Mouse (Mus musculus): ENCODE measurements around the gene Entpd3. TPM values are rescaled to one million over a fixed set of nuclear protein-coding genes. Genes with fewer than 3 reads are reported as not detected.

Gene Entpd3
- polyA plus RNA-seq (2015; fragmentation: Nextera tagmentation; extraction: Ambion mirVana), result 4.5 and 4.7 TPM in 2 replicates

GRCm38 (mm10) chr9:120539662-120540251 lies at the start of gene Entpd3:
TSS of gene Entpd3 (plus strand) at chr9:120539818.
- peak; percentile 68 for ATAC-seq
- Histone ChIP-seq H3K9ac (ENCODE audit: low read depth, low read length) (peak within 1 kb of the TSS; percentile 73), H3K4me1 (ENCODE audit: control insufficient read depth, insufficient read depth, low read depth, low read length) (peaks cover 7% of the 10 kb centered on the region; the same call in 1 of the 2 replicates), H3K27ac (ENCODE audit: low read depth, low read length) (no peak within 1 kb of the TSS), H3K4me2 (ENCODE audit: low read length) (peak within 1 kb of the TSS; percentile 89), H3K9me3 (ENCODE audit: control insufficient read depth, low read length) (no peaks in the 10 kb centered on the region), H3K36me3 (ENCODE audit: control insufficient read depth, insufficient read depth, low read length) (no peaks in the 10 kb centered on the region), H3K4me3 (ENCODE audit: low read length) (peak within 1 kb of the TSS; percentile 56), H3K27me3 (replicated peaks; ENCODE audit: control insufficient read depth, insufficient read depth, low read length) (peaks cover 11% of the 10 kb centered on the region; the same call in 1 of the 2 replicates)
- 2% methylated on average over 31 of the region's 31 CpGs for WGBS

GRCm38 (mm10) chr9:120491509-120491908 lies 48.1 kb upstream of the Entpd3 start:
- 93% methylated on average over 3 of the region's 3 CpGs for WGBS
- Histone ChIP-seq H3K27me3 (replicated peaks; ENCODE audit: control insufficient read depth, insufficient read depth, low read length) (no peaks in the 10 kb centered on the region), H3K4me1 (ENCODE audit: control insufficient read depth, insufficient read depth, low read depth, low read length) (peaks cover 13% of the 10 kb centered on the region), H3K27ac (ENCODE audit: low read depth, low read length) (no peak overlapping the region), H3K9me3 (ENCODE audit: control insufficient read depth, low read length) (no peaks in the 10 kb centered on the region), H3K4me3 (ENCODE audit: low read length) (peak overlapping the region; percentile 76), H3K36me3 (ENCODE audit: control insufficient read depth, insufficient read depth, low read length) (peaks cover 20% of the 10 kb centered on the region), H3K4me2 (ENCODE audit: low read length) (peak overlapping the region; percentile 89), H3K9ac (ENCODE audit: low read depth, low read length) (no peak overlapping the region)
- no peak for ATAC-seq

- peak within 1 kb of the TSS; percentile 89 for H3K4me2 ChIP-seq (ENCODE audit: low read length)
- H3K4me1 ChIP-seq (ENCODE audit: control insufficient read depth, insufficient read depth, low read depth, low read length), result peaks cover 13% of the 10 kb centered on the region
- WGBS, result 4% methylated on average over 15 of the region's 19 CpGs
- no peaks in the 10 kb centered on the region for H3K27me3 ChIP-seq (replicated peaks; ENCODE audit: control insufficient read depth, insufficient read depth, low read length)
- H3K27ac ChIP-seq (ENCODE audit: low read depth, low read length), result peak within 1 kb of the TSS; percentile 88
- peak within 1 kb of the TSS; percentile 90 for H3K9ac ChIP-seq (ENCODE audit: low read depth, low read length)
- no peaks in the 10 kb centered on the region for H3K9me3 ChIP-seq (ENCODE audit: control insufficient read depth, low read length)
- H3K4me3 ChIP-seq (ENCODE audit: low read length), result peak within 1 kb of the TSS; percentile 76
- peaks cover 20% of the 10 kb centered on the region for H3K36me3 ChIP-seq (ENCODE audit: control insufficient read depth, insufficient read depth, low read length)
- ATAC-seq, result peak; percentile 55
Measured at GRCm38 (mm10) chr9:120492010-120492399, 47.6 kb upstream of the Entpd3 start, which contains the start of gene Eif1b. TSS of gene Eif1b (plus strand) at chr9:120492232.

- under 1% methylated on average over 73 of the region's 97 CpGs for WGBS
Measured at GRCm38 (mm10) chr9:120492400-120493351, 46.9 kb upstream of the Entpd3 start.

GRCm38 (mm10) chr9:120493781-120494180 lies 45.8 kb upstream of the Entpd3 start:
- 68% methylated on average over 12 of the region's 12 CpGs for WGBS

More at GRCm38 (mm10) chr9:120492400-120493351, 46.9 kb upstream of the Entpd3 start:
- H3K4me2 ChIP-seq (ENCODE audit: low read length), result peak overlapping the region; percentile 89
- peaks cover 22% of the 10 kb centered on the region for H3K36me3 ChIP-seq (ENCODE audit: control insufficient read depth, insufficient read depth, low read length)
- ATAC-seq, result peak; percentile 89
- no peaks in the 10 kb centered on the region for H3K9me3 ChIP-seq (ENCODE audit: control insufficient read depth, low read length)
- H3K4me1 ChIP-seq (ENCODE audit: control insufficient read depth, insufficient read depth, low read depth, low read length), result peaks cover 13% of the 10 kb centered on the region
- no peaks in the 10 kb centered on the region for H3K27me3 ChIP-seq (replicated peaks; ENCODE audit: control insufficient read depth, insufficient read depth, low read length)
- peak overlapping the region; percentile 76 for H3K4me3 ChIP-seq (ENCODE audit: low read length)
- H3K27ac ChIP-seq (ENCODE audit: low read depth, low read length), result peak overlapping the region; percentile 88
- H3K9ac ChIP-seq (ENCODE audit: low read depth, low read length), result peak overlapping the region; percentile 90

GRCm38 (mm10) chr9:120496691-120497090 lies 42.9 kb upstream of the Entpd3 start:
- no peaks in the 10 kb centered on the region for H3K27me3 ChIP-seq (replicated peaks; ENCODE audit: control insufficient read depth, insufficient read depth, low read length)
- H3K27ac ChIP-seq (ENCODE audit: low read depth, low read length), result no peak overlapping the region
- H3K9ac ChIP-seq (ENCODE audit: low read depth, low read length), result no peak overlapping the region
- 7% methylated on average over 3 of the region's 3 CpGs for WGBS
- H3K9me3 ChIP-seq (ENCODE audit: control insufficient read depth, low read length), result no peaks in the 10 kb centered on the region
- no peak overlapping the region for H3K4me3 ChIP-seq (ENCODE audit: low read length)
- H3K4me1 ChIP-seq (ENCODE audit: control insufficient read depth, insufficient read depth, low read depth, low read length), result peaks cover 13% of the 10 kb centered on the region
- H3K36me3 ChIP-seq (ENCODE audit: control insufficient read depth, insufficient read depth, low read length), result peaks cover 22% of the 10 kb centered on the region
- no peak overlapping the region for H3K4me2 ChIP-seq (ENCODE audit: low read length)
- ATAC-seq, result peak; percentile 29; the same call in 1 of the 2 replicates

More at GRCm38 (mm10) chr9:120493781-120494180, 45.8 kb upstream of the Entpd3 start:
- Histone ChIP-seq H3K4me3 (ENCODE audit: low read length) (peak overlapping the region; percentile 76), H3K9me3 (ENCODE audit: control insufficient read depth, low read length) (no peaks in the 10 kb centered on the region), H3K9ac (ENCODE audit: low read depth, low read length) (peak overlapping the region; percentile 90), H3K27ac (ENCODE audit: low read depth, low read length) (no peak overlapping the region), H3K27me3 (replicated peaks; ENCODE audit: control insufficient read depth, insufficient read depth, low read length) (no peaks in the 10 kb centered on the region), H3K4me1 (ENCODE audit: control insufficient read depth, insufficient read depth, low read depth, low read length) (peaks cover 13% of the 10 kb centered on the region), H3K4me2 (ENCODE audit: low read length) (peak overlapping the region; percentile 89), H3K36me3 (ENCODE audit: control insufficient read depth, insufficient read depth, low read length) (peaks cover 22% of the 10 kb centered on the region)
- no peak for ATAC-seq

GRCm38 (mm10) chr9:120497983-120498382 lies 41.6 kb upstream of the Entpd3 start:
- H3K36me3 ChIP-seq (ENCODE audit: control insufficient read depth, insufficient read depth, low read length), result peaks cover 22% of the 10 kb centered on the region
- peaks cover 15% of the 10 kb centered on the region for H3K4me1 ChIP-seq (ENCODE audit: control insufficient read depth, insufficient read depth, low read depth, low read length)
- no peak overlapping the region for H3K4me2 ChIP-seq (ENCODE audit: low read length)
- H3K27ac ChIP-seq (ENCODE audit: low read depth, low read length), result no peak overlapping the region
- H3K27me3 ChIP-seq (replicated peaks; ENCODE audit: control insufficient read depth, insufficient read depth, low read length), result no peaks in the 10 kb centered on the region
- H3K9me3 ChIP-seq (ENCODE audit: control insufficient read depth, low read length), result no peaks in the 10 kb centered on the region
- no peak overlapping the region for H3K4me3 ChIP-seq (ENCODE audit: low read length)
- no peak for ATAC-seq
- 83% methylated on average over 5 of the region's 5 CpGs for WGBS
- no peak overlapping the region for H3K9ac ChIP-seq (ENCODE audit: low read depth, low read length)

- Histone ChIP-seq H3K36me3 (ENCODE audit: control insufficient read depth, insufficient read depth, low read length) (peaks cover 2% of the 10 kb centered on the region; the same call in 1 of the 2 replicates), H3K4me3 (ENCODE audit: low read length) (no peak overlapping the region), H3K27ac (ENCODE audit: low read depth, low read length) (no peak overlapping the region), H3K4me1 (ENCODE audit: control insufficient read depth, insufficient read depth, low read depth, low read length) (peaks cover 2% of the 10 kb centered on the region), H3K9ac (ENCODE audit: low read depth, low read length) (no peak overlapping the region), H3K27me3 (replicated peaks; ENCODE audit: control insufficient read depth, insufficient read depth, low read length) (no peaks in the 10 kb centered on the region), H3K9me3 (ENCODE audit: control insufficient read depth, low read length) (no peaks in the 10 kb centered on the region), H3K4me2 (ENCODE audit: low read length) (no peak overlapping the region)
- 44% methylated on average over 10 of the region's 10 CpGs for WGBS
- no peak for ATAC-seq
Measured at GRCm38 (mm10) chr9:120501191-120501902, 38.3 kb upstream of the Entpd3 start.

Data from hindbrain, embryonic 16.5 days (tissue).